Comparison of ENCODE assay signal across 23 mouse cellular contexts in genomic region chr5:85751649-85752048, GRCm38 (mm10).
DNase-seq lines count a peak whose midpoint lies in the region; ATAC-seq lines count a peak whose summit lies in the region.
"Had no signal": no experiment of that assay in that cellular context is flagged by ENCODE, and none has a peak within 500 bp of the region (broad histone marks: within the 10 kb centered on the region; RNA-seq: fewer than 3 reads in every experiment).

No protein-coding gene starts in this region.

- no peak overlapping the region for H3K4me3 ChIP-seq in embryonic facial prominence, embryonic 14.5 days (ENCODE audit: low read depth, low read length)
- no peak overlapping the region for H3K4me3 ChIP-seq in embryonic facial prominence, embryonic 10.5 days
- no peak overlapping the region for H3K4me3 ChIP-seq in forebrain, embryonic 16.5 days (replicated peaks; ENCODE audit: low read length)
- no peak overlapping the region for H3K4me3 ChIP-seq in forebrain, embryonic 12.5 days (replicated peaks)
- H3K4me3 ChIP-seq in midbrain, embryonic 14.5 days (replicated peaks; ENCODE audit: low read depth, low read length) = no peak overlapping the region
- H3K4me3 ChIP-seq in midbrain, embryonic 11.5 days (ENCODE audit: low read depth, low read length) = no peak overlapping the region
- H3K4me3 ChIP-seq: embryonic facial prominence, embryonic 13.5 days; erythroblast, embryonic 14.5 days; gastrocnemius, adult 2 months; heart, embryonic 12.5 days; hindbrain, embryonic 10.5 days; intestine, embryonic 15.5 days had no signal

- ATAC-seq in embryonic facial prominence, embryonic 14.5 days (ENCODE audit: low read depth) = no peak
- ATAC-seq in forebrain, embryonic 16.5 days = peak; percentile 87
- ATAC-seq in forebrain, embryonic 12.5 days (ENCODE audit: low FRiP score) = no peak
- 0 out of 2 replicates have a peak, but pooled peaks have one; percentile 31 for ATAC-seq in midbrain, embryonic 14.5 days (ENCODE audit: low FRiP score, low TSS enrichment)
- no peak for ATAC-seq in midbrain, embryonic 11.5 days (ENCODE audit: low FRiP score)
- ATAC-seq in erythroblast, adult 5-6 weeks (replicated peaks; ENCODE audit: low FRiP score, poor library complexity, severe bottlenecking) = no peak
- ATAC-seq: CD4-positive, CD25-positive, alpha-beta regulatory T cell, adult 4 months; intestine, embryonic 15.5 days had no signal

- H3K36me3 ChIP-seq in embryonic facial prominence, embryonic 14.5 days (ENCODE audit: control insufficient read depth, insufficient read depth, low read length) = no peaks in the 10 kb centered on the region
- no peaks in the 10 kb centered on the region for H3K36me3 ChIP-seq in embryonic facial prominence, embryonic 10.5 days (replicated peaks)
- no peaks in the 10 kb centered on the region for H3K36me3 ChIP-seq in forebrain, embryonic 16.5 days (ENCODE audit: control insufficient read depth, insufficient read depth)
- no peaks in the 10 kb centered on the region for H3K36me3 ChIP-seq in forebrain, embryonic 12.5 days (replicated peaks)
- no peaks in the 10 kb centered on the region for H3K36me3 ChIP-seq in midbrain, embryonic 14.5 days (ENCODE audit: control insufficient read depth, insufficient read depth, low read length)
- no peaks in the 10 kb centered on the region for H3K36me3 ChIP-seq in midbrain, embryonic 11.5 days (ENCODE audit: control insufficient read depth, insufficient read depth, low read length)
- H3K36me3 ChIP-seq: embryonic facial prominence, embryonic 13.5 days; G1E; heart, embryonic 12.5 days; hindbrain, embryonic 10.5 days; intestine, embryonic 15.5 days had no signal

- no peak overlapping the region for H3K9ac ChIP-seq in embryonic facial prominence, embryonic 14.5 days (ENCODE audit: low read depth, low read length)
- H3K9ac ChIP-seq in forebrain, embryonic 16.5 days (replicated peaks; ENCODE audit: low read depth, low read length) = no peak overlapping the region
- H3K9ac ChIP-seq in forebrain, embryonic 12.5 days = no peak overlapping the region
- no peak overlapping the region for H3K9ac ChIP-seq in midbrain, embryonic 14.5 days (replicated peaks; ENCODE audit: low read length)
- no peak overlapping the region for H3K9ac ChIP-seq in midbrain, embryonic 11.5 days (ENCODE audit: low read length)
- H3K9ac ChIP-seq: embryonic facial prominence, embryonic 13.5 days; heart, embryonic 12.5 days; intestine, embryonic 15.5 days had no signal

- no peak overlapping the region for H3K4me2 ChIP-seq in embryonic facial prominence, embryonic 14.5 days (ENCODE audit: low read depth, low read length)
- no peak overlapping the region for H3K4me2 ChIP-seq in forebrain, embryonic 16.5 days (ENCODE audit: low read length)
- H3K4me2 ChIP-seq in forebrain, embryonic 12.5 days = no peak overlapping the region
- no peak overlapping the region for H3K4me2 ChIP-seq in midbrain, embryonic 14.5 days (ENCODE audit: low read length)
- H3K4me2 ChIP-seq in midbrain, embryonic 11.5 days = no peak overlapping the region
- H3K4me2 ChIP-seq: embryonic facial prominence, embryonic 13.5 days; heart, embryonic 12.5 days; intestine, embryonic 15.5 days had no signal

- no peaks in the 10 kb centered on the region for H3K4me1 ChIP-seq in embryonic facial prominence, embryonic 14.5 days (ENCODE audit: control insufficient read depth, insufficient read depth, low read length)
- no peaks in the 10 kb centered on the region for H3K4me1 ChIP-seq in embryonic facial prominence, embryonic 10.5 days
- peaks cover 8% of the 10 kb centered on the region; the same call in 1 of the 2 replicates for H3K4me1 ChIP-seq in forebrain, embryonic 16.5 days (replicated peaks; ENCODE audit: control insufficient read depth, insufficient read depth, low read length)
- peaks cover under 1% of the 10 kb centered on the region; the same call in 1 of the 2 replicates for H3K4me1 ChIP-seq in forebrain, embryonic 12.5 days
- no peaks in the 10 kb centered on the region for H3K4me1 ChIP-seq in midbrain, embryonic 14.5 days (ENCODE audit: control insufficient read depth, insufficient read depth, low read length)
- no peaks in the 10 kb centered on the region for H3K4me1 ChIP-seq in midbrain, embryonic 11.5 days (ENCODE audit: control insufficient read depth, insufficient read depth, low read length)
- H3K4me1 ChIP-seq: embryonic facial prominence, embryonic 13.5 days; heart, embryonic 12.5 days; hindbrain, embryonic 10.5 days; intestine, embryonic 15.5 days had no signal

- DNase-seq in embryonic facial prominence, embryonic 14.5 days (ENCODE audit: low spot score) = peak; percentile 20
- no peak for DNase-seq in embryonic facial prominence, embryonic 10.5 days (ENCODE audit: low spot score)
- no peak for DNase-seq in midbrain, embryonic 14.5 days
- DNase-seq in midbrain, embryonic 11.5 days (ENCODE audit: low spot score, missing footprints) = no peak
- DNase-seq: adrenal gland, adult 8-10 months; adrenal gland, postnatal 36 days; B cell, adult 2 months; cerebellum, adult 11 months; cerebellum, adult 9-10 months; cerebellum, postnatal 25 days; gastrocnemius, adult 2 months; gastrocnemius, postnatal 25 days; kidney, adult 18-20 months had no signal

- H3K27ac ChIP-seq in embryonic facial prominence, embryonic 14.5 days (replicated peaks; ENCODE audit: low read depth, low read length) = no peak overlapping the region
- H3K27ac ChIP-seq in embryonic facial prominence, embryonic 10.5 days (replicated peaks) = no peak overlapping the region
- no peak overlapping the region for H3K27ac ChIP-seq in forebrain, embryonic 16.5 days (ENCODE audit: low read length)
- H3K27ac ChIP-seq in forebrain, embryonic 12.5 days = no peak overlapping the region
- H3K27ac ChIP-seq in midbrain, embryonic 14.5 days (replicated peaks; ENCODE audit: low read depth, low read length) = no peak overlapping the region
- H3K27ac ChIP-seq in midbrain, embryonic 11.5 days (ENCODE audit: low read depth, low read length) = no peak overlapping the region
- H3K27ac ChIP-seq: embryonic facial prominence, embryonic 13.5 days; gastrocnemius, adult 2 months; hindbrain, embryonic 10.5 days; intestine, embryonic 15.5 days had no signal

- 76% methylated on average over 2 of the region's 2 CpGs for WGBS in embryonic facial prominence, embryonic 14.5 days
- WGBS in embryonic facial prominence, embryonic 10.5 days = 82% methylated on average over 2 of the region's 2 CpGs
- WGBS in forebrain, embryonic 16.5 days = 18% methylated on average over 2 of the region's 2 CpGs
- WGBS in forebrain, embryonic 12.5 days = 42% methylated on average over 2 of the region's 2 CpGs
- WGBS in midbrain, embryonic 14.5 days = 55% methylated on average over 2 of the region's 2 CpGs
- WGBS in midbrain, embryonic 11.5 days = 61% methylated on average over 2 of the region's 2 CpGs

- no peaks in the 10 kb centered on the region for H3K27me3 ChIP-seq in embryonic facial prominence, embryonic 14.5 days (replicated peaks; ENCODE audit: control insufficient read depth, insufficient read depth, low read length)
- no peaks in the 10 kb centered on the region for H3K27me3 ChIP-seq in embryonic facial prominence, embryonic 10.5 days (replicated peaks; ENCODE audit: low read depth, poor library complexity, severe bottlenecking)
- no peaks in the 10 kb centered on the region for H3K27me3 ChIP-seq in forebrain, embryonic 16.5 days (replicated peaks; ENCODE audit: control insufficient read depth, insufficient read depth, low read length)
- H3K27me3 ChIP-seq in forebrain, embryonic 12.5 days = no peaks in the 10 kb centered on the region
- no peaks in the 10 kb centered on the region for H3K27me3 ChIP-seq in midbrain, embryonic 14.5 days (ENCODE audit: control insufficient read depth, insufficient read depth, low read length)
- no peaks in the 10 kb centered on the region for H3K27me3 ChIP-seq in midbrain, embryonic 11.5 days (ENCODE audit: control insufficient read depth, insufficient read depth, low read length)
- H3K27me3 ChIP-seq: embryonic facial prominence, embryonic 13.5 days; heart, embryonic 12.5 days; intestine, embryonic 15.5 days had no signal

- H3K9me3 ChIP-seq in embryonic facial prominence, embryonic 14.5 days (ENCODE audit: control insufficient read depth, low read length) = no peaks in the 10 kb centered on the region
- no peaks in the 10 kb centered on the region for H3K9me3 ChIP-seq in embryonic facial prominence, embryonic 10.5 days
- no peaks in the 10 kb centered on the region for H3K9me3 ChIP-seq in forebrain, embryonic 16.5 days (ENCODE audit: control insufficient read depth, low read length)
- H3K9me3 ChIP-seq in forebrain, embryonic 12.5 days = no peaks in the 10 kb centered on the region
- no peaks in the 10 kb centered on the region for H3K9me3 ChIP-seq in midbrain, embryonic 14.5 days (ENCODE audit: control insufficient read depth, low read length)
- no peaks in the 10 kb centered on the region for H3K9me3 ChIP-seq in midbrain, embryonic 11.5 days (ENCODE audit: control insufficient read depth, low read length)
- H3K9me3 ChIP-seq: embryonic facial prominence, embryonic 13.5 days; heart, embryonic 12.5 days; hindbrain, embryonic 10.5 days; intestine, embryonic 15.5 days had no signal

Comparison
In these comparisons a context has a peak if more than half of its experiments do, and no peak if none do; other contexts are left out.
1. ATAC-seq: peak in forebrain, embryonic 16.5 days (single experiment) and midbrain, embryonic 14.5 days (single experiment); none in embryonic facial prominence, embryonic 14.5 days (single experiment), forebrain, embryonic 12.5 days (single experiment), midbrain, embryonic 11.5 days (single experiment) and erythroblast, adult 5-6 weeks (single experiment).